Mouse (Mus musculus) lung, adult 2 months (tissue): Measurements from ENCODE around the gene Mtcl1.

Experiments
- CTCF ChIP-seq: fragments of 200-500 bp; IDR thresholded peaks from 2 replicates; pipeline ENCODE4 v1.5.1; 2011; ENCODE audit warnings: mild to moderate bottlenecking, low read length, control low read depth; ENCODE audit not compliant: insufficient read depth
- POLR2A ChIP-seq: fragments of 200-500 bp; IDR thresholded peaks from 2 replicates; pipeline ENCODE4 v1.6.1; 2011; ENCODE audit warnings: low read depth, mild to moderate bottlenecking, control low read depth, low read length, borderline replicate concordance; ENCODE audit errors: extremely low read depth

GRCm38 (mm10) chr17:66405601-66406000, 43.9 kb downstream of the Mtcl1 start:
- TF ChIP-seq POLR2A (no peak), CTCF (no peak)
